Mouse (Mus musculus): ENCODE measurements around the gene Cnn3. TPM values are rescaled to one million over a fixed set of nuclear protein-coding genes. Genes with fewer than 3 reads are reported as not detected.

Cnn3 gene
- total RNA-seq, 2 experiments from 2014 or later, result 15.2 to 21.6 TPM

GRCm38 (mm10) chr3:121417379-121418250, 8.7 kb upstream of the Cnn3 start:
- no peak for DNase-seq (ENCODE audit: low spot score)

- no peak for DNase-seq (ENCODE audit: low spot score)
Observed at GRCm38 (mm10) chr3:121418251-121418601, 8.1 kb upstream of the Cnn3 start.

- no peak for DNase-seq (ENCODE audit: low spot score)
Observed at GRCm38 (mm10) chr3:121418850-121419435, 7.4 kb upstream of the Cnn3 start.

- no peak for DNase-seq (ENCODE audit: low spot score)
Observed at GRCm38 (mm10) chr3:121422405-121422804, 3.9 kb upstream of the Cnn3 start.

GRCm38 (mm10) chr3:121426621-121427519, 573 bp downstream of the Cnn3 start:
- DNase-seq (ENCODE audit: low spot score), result peak; percentile 59

- DNase-seq (ENCODE audit: low spot score), result peak; percentile 55
Observed at GRCm38 (mm10) chr3:121427520-121427908, 1.2 kb downstream of the Cnn3 start.

GRCm38 (mm10) chr3:121428230-121428629, 1.9 kb downstream of the Cnn3 start:
- no peak for DNase-seq (ENCODE audit: low spot score)

- no peak for DNase-seq (ENCODE audit: low spot score)
Observed at GRCm38 (mm10) chr3:121428696-121429259, 2.5 kb downstream of the Cnn3 start.

GRCm38 (mm10) chr3:121429469-121429868, 3.2 kb downstream of the Cnn3 start:
- DNase-seq (ENCODE audit: low spot score), result no peak

GRCm38 (mm10) chr3:121430289-121430936, 4.1 kb downstream of the Cnn3 start:
- no peak for DNase-seq (ENCODE audit: low spot score)

- no peak for DNase-seq (ENCODE audit: low spot score)
Observed at GRCm38 (mm10) chr3:121433359-121433758, 7.1 kb downstream of the Cnn3 start.

- peak; percentile 37 for DNase-seq (ENCODE audit: low spot score)
Observed at GRCm38 (mm10) chr3:121433968-121434533, 7.8 kb downstream of the Cnn3 start.

- DNase-seq (ENCODE audit: low spot score), result no peak
Observed at GRCm38 (mm10) chr3:121435296-121435695, 9.0 kb downstream of the Cnn3 start.

- DNase-seq (ENCODE audit: low spot score), result no peak
Observed at GRCm38 (mm10) chr3:121437070-121437469, 10.8 kb downstream of the Cnn3 start.

- no peak for DNase-seq (ENCODE audit: low spot score)
Observed at GRCm38 (mm10) chr3:121437996-121438395, 11.7 kb downstream of the Cnn3 start.

GRCm38 (mm10) chr3:121439623-121440161, 13.4 kb downstream of the Cnn3 start:
- DNase-seq (ENCODE audit: low spot score), result no peak

GRCm38 (mm10) chr3:121441504-121441903, 15.2 kb downstream of the Cnn3 start:
- DNase-seq (ENCODE audit: low spot score), result no peak

- no peak for DNase-seq (ENCODE audit: low spot score)
Observed at GRCm38 (mm10) chr3:121442288-121442687, 16.0 kb downstream of the Cnn3 start.

- DNase-seq (ENCODE audit: low spot score), result no peak
Observed at GRCm38 (mm10) chr3:121443861-121444271, 17.6 kb downstream of the Cnn3 start.

- DNase-seq (ENCODE audit: low spot score), result no peak
Observed at GRCm38 (mm10) chr3:121444414-121444813, 18.1 kb downstream of the Cnn3 start.
